In the genomic region with DNA sequence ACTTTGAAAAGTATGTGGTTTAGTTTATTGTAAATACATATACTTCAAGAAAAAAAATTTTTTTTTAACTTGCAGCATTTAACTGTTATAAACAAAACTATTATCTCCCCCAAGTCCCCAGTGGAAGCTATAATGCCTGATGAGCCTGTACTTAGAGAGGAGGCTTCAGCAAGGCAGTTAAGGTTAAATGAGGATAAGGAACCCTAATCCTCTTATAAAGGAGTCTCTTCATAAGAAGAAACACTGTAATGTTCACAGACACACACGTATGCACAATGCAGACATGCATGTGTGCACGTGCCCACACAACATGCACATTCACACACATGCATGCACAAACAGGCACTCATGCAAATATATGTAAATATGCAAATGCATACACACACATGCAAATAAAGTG, we compare ENCODE assay signal across 13 mouse cellular contexts.
"Had no signal": no experiment of that assay in that cellular context is flagged by ENCODE, and none has a peak within 500 bp of the region (broad histone marks: within the 10 kb centered on the region; RNA-seq: fewer than 3 reads in every experiment).

No protein-coding gene starts in this region.

- DNase-seq: liver, embryonic 13.5 days; liver, postnatal 0 days; lung, adult 2 months; lung, postnatal 14 days; lung, postnatal 4 days; midbrain, embryonic 14.5 days; right cerebral cortex, adult 18-20 months; right cerebral cortex, postnatal 25 days; right cerebral cortex, postnatal 4 days; spleen, adult 18-20 months; thymus, adult 18-20 months; thymus, postnatal 14 days; thymus, postnatal 36 days had no signal
